Mouse (Mus musculus) CD4-positive, CD25-positive, alpha-beta regulatory T cell (primary cell): ENCODE measurements around the gene Ndufa13. TPM values are rescaled to one million over a fixed set of nuclear protein-coding genes. Genes with fewer than 3 reads are reported as not detected.

Experiments used
- polyA plus RNA-seq: library from polyadenylated mRNA; unstranded; fragments of 100-300 nt; shearing (Covaris generic); gene quantifications from one replicate; pipeline ENCODE4 v1.2.1, GENCODE M21; 2017

Gene Ndufa13
- polyA plus RNA-seq, result 163 TPM

GRCm38 (mm10) chr8:69902163-69903062, at the start of gene Ndufa13, which contains the start of the genes Tssk6 and Yjefn3:
Gene Ndufa13 (minus strand): TSS chr8:69902558.
Gene Tssk6 (plus strand): TSS chr8:69902184.
Gene Yjefn3 (minus strand): TSS chr8:69902712.

GRCm38 (mm10) chr8:69887289-69888243, 14.8 kb downstream of the Ndufa13 start, which contains the start of gene Cilp2:
Gene Cilp2 (minus strand): TSS chr8:69887687.

Other genes starting within 250 kb of the Ndufa13 start
- gene Zfp964, start 248.1 kb downstream of the Ndufa13 start, polyA plus RNA-seq, result 0.77 TPM
- 65.9 TPM for gene Zfp869, start 191.8 kb downstream of the Ndufa13 start, polyA plus RNA-seq
- 8.4 TPM for gene Zfp963, start 152.6 kb downstream of the Ndufa13 start, polyA plus RNA-seq
- gene Gm20422, start 127.7 kb downstream of the Ndufa13 start, polyA plus RNA-seq, result not detected
- gene Atp13a1, start 111.4 kb downstream of the Ndufa13 start, polyA plus RNA-seq, result 112 TPM
- 30.3 TPM for gene Zfp866, start 111.4 kb downstream of the Ndufa13 start, polyA plus RNA-seq
- 154 TPM for gene Gmip, start 93.9 kb downstream of the Ndufa13 start, polyA plus RNA-seq
- 0.28 TPM for gene Lpar2, start 80.1 kb downstream of the Ndufa13 start, polyA plus RNA-seq
- 19.4 TPM for gene Pbx4, start 70.1 kb downstream of the Ndufa13 start, polyA plus RNA-seq
- gene Cilp2, start 14.9 kb downstream of the Ndufa13 start, polyA plus RNA-seq, result 0.14 TPM
- 4.1 TPM for gene Tssk6, start 374 bp downstream of the Ndufa13 start, polyA plus RNA-seq
- gene Yjefn3, start 154 bp upstream of the Ndufa13 start, polyA plus RNA-seq, result 3.1 TPM
- gene Gatad2a, start 93.8 kb upstream of the Ndufa13 start, polyA plus RNA-seq, result 125 TPM
- gene Mau2, start 140.2 kb upstream of the Ndufa13 start, polyA plus RNA-seq, result 104 TPM
- gene Sugp1, start 140.3 kb upstream of the Ndufa13 start, polyA plus RNA-seq, result 68.9 TPM
- 0.78 TPM for gene Tm6sf2, start 170.4 kb upstream of the Ndufa13 start, polyA plus RNA-seq
- gene Hapln4, start 180.9 kb upstream of the Ndufa13 start, polyA plus RNA-seq, result not detected
- 0.02 TPM for gene Ncan, start 218.3 kb upstream of the Ndufa13 start, polyA plus RNA-seq
- 60.4 TPM for gene Nr2c2ap, start 228.8 kb upstream of the Ndufa13 start, polyA plus RNA-seq
- gene Rfxank, start 236.6 kb upstream of the Ndufa13 start, polyA plus RNA-seq, result 35.4 TPM
- 59.2 TPM for gene Borcs8, start 236.9 kb upstream of the Ndufa13 start, polyA plus RNA-seq
- gene Mef2b, start 237.2 kb upstream of the Ndufa13 start, polyA plus RNA-seq, result 1.3 TPM